Mouse (Mus musculus) gastrocnemius, adult 8-10 months (tissue): ENCODE data around the gene Pcyt2. TPM values are rescaled to one million over a fixed set of nuclear protein-coding genes. Genes with fewer than 3 reads are reported as not detected.

Experiments
- DNase-seq, 2 experiments: peaks; one replicate each; pipeline ENCODE4 v3.0.0; 2022; ENCODE audit warnings: low spot score in 2 of 2
- total RNA-seq, 4 experiments: library from RNA; stranded (reverse); gene quantifications; 2 replicates each; pipeline ENCODE4 v1.2.4; 2022

Pcyt2 gene
- total RNA-seq, 4 experiments from 2014 or later, result 20.0 to 26.8 (median 26.0) TPM

- no peak for DNase-seq
Measured at GRCm38 (mm10) chr11:120582268-120582981, 35.3 kb downstream of the Pcyt2 start.

- DNase-seq, result peak; percentile 72 to 84
Measured at GRCm38 (mm10) chr11:120581490-120582267, 36.1 kb downstream of the Pcyt2 start, which contains the start of gene Arhgdia. Gene Arhgdia (minus strand): TSS chr11:120581624.

DNA sequence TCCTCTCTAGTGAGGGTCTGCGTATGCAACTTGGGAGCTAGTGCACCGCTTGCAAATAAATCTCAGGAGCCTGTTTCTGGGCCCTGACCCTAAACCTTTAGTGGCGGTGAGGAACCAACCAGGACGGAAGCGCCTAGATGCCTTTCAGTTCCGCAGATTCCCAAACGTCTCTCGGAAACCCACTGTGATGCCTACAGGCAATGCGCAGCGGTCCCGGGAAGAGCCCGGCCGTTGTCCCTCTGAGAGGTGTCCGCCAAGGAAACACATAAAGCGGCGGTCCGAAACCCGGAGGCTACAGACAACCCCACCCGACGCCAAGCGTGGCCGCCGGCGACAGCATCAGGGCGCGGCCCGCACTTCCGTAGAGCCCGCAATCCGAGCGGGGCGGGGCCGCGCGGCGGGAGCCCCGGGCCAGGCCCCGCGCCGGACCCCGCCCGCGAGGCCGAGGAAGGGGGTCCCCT, 36.8 kb downstream of the Pcyt2 start:
- no peak for DNase-seq

- DNase-seq, result no peak
Measured at GRCm38 (mm10) chr11:120580190-120580589, 37.5 kb downstream of the Pcyt2 start.

GRCm38 (mm10) chr11:120579316-120580107, 38.2 kb downstream of the Pcyt2 start:
- DNase-seq, result peak; percentile 60 to 64

DNA sequence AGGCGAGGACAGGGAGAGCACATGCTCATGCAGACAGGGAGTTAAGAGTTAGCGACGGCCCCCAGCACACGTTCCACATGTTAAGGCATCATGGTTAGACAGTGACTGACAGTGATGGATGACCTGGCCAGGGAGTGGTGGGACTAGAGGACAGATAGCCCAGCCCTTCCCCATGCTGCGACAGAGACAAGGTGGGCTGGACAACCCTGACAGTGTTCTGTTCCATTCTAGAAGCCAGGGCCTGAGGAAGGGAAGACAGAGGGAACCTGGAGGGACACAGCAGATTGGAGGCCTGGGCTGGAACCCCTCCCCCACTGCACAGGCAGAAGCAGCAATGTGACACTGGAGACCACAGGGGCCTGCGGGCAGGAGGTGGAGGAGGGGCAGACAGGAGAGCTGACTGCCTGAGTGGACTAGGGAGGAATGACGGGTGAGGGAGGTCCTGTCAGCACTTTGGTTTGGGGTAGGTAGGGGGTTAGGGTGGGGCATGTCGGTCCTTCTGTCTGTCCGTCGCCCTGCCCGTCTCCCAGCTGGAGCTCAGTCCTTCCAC, 39.0 kb downstream of the Pcyt2 start:
- DNase-seq, result no peak

GRCm38 (mm10) chr11:120578024-120578693, 39.6 kb downstream of the Pcyt2 start:
- DNase-seq, result peak in 1 of 2 experiments; percentile 37

DNA sequence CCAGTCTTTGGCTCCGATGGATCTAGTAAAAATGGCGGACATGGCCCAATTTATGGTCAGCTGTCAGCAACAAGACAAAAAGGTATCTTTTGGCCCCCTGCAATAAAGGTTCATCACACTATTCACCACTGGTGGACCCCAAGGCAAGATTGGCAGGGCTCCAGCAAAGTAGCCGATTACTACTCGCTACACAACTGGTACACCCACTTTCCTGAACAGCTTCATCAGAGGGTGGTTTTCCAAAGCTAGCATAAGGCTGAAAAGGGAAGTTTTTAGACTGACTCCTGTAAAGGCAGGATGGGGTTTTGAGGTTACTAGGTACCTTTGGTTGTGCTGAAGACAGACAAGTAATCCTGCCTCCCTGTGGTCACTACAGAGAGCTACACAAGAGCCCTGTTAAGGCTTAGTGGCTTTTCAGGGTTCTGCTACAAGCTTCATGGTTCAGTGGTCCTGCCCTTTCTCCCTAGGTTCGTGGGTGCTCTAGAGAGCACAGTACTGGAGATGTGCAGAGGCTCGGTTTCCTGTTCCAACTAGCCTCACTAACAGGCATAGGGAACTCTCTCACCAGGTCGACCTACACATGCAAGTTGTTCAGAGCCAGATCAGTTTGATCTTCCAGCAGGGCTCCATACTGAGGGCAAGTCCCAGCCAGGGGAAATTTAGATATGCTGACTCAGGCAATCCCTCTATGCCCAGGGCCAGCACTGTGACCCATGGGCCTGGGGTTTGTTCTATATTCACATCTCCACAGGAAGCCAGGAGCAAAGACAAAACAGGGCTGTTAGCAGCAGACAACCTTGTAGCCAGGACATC, 40.3 kb downstream of the Pcyt2 start:
- no peak for DNase-seq

DNA sequence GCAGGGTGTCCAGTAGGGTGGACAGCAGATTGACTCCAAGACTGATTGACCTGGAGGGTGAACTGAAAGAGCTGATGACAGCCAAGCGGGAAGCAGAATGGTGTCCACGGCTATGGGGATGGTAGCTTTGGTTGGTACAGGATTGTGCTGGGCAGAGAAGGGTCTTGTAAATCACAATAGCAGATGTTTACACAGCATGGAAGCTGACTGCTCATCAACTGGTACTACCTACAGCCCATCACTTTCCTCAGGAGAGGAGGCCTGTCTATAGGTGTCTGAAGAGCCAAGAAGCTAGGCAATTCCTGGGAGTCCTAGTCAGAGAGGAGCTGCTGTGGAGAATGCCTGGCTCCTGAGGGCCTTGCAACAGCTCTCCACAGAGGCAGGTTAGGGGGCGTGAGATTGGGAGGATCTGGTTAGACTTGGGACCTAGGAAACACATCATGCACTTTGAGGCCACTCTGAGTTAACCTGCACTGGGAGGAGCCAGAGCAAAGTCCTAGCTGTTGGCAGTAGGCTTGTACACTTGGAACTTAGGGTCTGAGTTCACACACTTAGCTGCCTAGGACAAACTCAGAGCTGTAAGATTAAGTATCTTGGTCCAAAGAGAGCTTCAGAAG, 41.3 kb downstream of the Pcyt2 start:
- no peak for DNase-seq

DNA sequence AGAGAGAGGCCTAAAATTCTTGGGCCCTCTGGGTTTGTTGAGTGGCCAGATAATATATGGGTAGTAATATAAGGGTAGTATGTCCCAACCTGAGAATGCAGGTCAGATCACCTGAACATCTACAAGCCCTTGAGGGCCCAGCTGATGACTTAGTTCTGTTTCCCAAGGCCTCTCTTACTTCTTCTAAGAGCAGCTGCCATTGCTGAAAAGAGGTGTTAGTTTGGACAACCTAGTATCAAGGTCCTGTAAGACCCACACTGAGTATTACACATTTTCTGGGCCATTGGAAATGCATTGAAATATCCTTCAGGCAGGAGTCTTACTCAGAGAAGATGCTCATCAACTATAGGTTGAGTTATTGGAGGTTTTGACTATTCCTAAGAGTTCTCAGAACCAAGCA, 41.8 kb downstream of the Pcyt2 start:
- no peak for DNase-seq

- no peak for DNase-seq
Measured at GRCm38 (mm10) chr11:120575046-120575445, 42.7 kb downstream of the Pcyt2 start.

DNA sequence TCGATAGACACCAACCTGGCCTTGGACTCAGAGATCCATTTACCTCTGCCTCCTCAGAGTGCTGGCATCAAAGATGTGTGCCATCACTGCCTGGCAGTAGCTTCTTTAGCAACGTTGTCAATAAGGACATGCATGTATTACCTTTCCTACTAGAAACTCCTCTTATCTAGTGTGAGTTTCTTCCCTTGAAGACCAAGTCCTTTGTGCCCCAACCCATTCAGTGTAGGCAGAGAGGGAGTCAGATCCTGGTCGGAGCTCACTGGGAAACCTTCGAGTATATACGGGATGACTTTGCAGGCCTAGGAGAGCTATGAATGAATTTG, 43.5 kb downstream of the Pcyt2 start:
- DNase-seq, result no peak

DNA sequence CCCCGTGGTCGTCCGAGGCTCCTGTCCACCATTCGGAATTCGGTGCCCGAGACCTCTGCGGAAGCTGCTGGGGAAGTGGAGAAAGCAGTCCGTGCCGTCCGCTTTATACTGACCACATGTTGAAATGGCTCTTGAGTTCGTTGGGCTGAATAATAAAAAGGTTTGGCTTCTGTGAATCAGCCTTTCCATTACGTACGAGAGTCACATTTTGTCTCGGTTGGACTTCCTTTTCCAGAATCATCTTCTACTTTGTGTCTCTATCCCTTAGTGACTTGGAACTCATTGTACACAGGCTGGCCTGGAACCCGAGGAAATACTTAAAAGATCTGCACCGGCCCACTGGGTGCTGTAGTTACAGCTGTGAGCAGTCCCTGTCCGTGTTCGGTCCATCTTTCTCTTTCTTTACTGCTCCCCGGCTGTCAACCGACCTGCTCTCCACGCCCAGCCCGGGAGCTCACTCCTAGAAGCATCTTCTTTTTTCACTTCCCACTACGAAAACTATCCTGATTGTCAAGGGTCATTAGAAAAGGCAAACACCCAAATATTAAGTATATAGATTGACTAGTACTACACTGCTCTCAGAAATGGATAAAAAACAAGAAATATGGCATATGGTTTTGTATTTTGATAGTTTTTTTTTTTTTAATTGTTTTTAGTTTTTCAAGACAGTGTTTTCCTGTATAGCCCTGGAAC, 44.0 kb downstream of the Pcyt2 start:
- no peak for DNase-seq

DNA sequence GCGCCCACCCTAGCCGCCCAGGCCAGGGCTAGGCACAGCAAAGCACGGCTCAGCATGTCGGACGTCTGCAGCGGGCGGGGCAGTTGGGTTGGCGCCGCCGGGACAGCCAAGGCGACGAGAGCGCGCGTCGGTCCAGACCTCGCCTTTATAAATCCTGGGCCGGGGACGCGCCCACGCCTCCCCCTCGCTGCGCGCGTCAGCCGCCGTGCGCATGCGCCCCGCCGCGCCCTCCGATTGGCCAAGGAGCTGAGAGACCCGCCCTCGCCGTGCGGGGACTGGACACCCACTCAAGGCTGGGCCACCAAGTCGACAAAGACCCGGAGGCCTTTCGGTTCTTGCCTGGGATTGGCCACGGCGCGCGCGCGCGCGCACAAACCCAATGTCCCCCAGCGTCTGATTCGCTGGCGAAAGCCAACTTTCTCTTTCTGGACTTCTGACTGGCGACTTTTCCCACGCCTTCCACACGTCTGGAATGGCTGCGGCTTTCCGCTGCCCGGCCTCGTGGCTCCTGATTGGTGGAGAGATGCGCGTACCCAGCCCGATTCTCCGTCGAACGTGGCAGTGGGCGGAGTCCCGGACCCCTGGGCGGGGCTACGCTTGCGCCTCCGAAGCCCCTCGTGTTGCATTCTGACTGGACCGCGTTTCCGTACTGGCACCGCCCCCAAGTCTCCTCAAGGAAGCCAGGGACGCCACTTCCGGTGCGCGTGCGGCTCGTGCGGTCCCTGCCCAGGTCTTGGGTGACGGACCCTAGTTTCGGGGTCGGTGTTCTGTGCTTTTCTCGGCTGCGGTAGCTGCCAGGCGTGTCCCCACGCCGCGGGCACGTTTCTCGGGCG, 44.8 kb downstream of the Pcyt2 start, which contains the start of gene P4hb:
Gene P4hb (minus strand): TSS at position 502 of the 833 bp plus-strand sequence.
- DNase-seq, result peak; percentile 100

- DNase-seq, result no peak
Measured at GRCm38 (mm10) chr11:120572417-120572751, 45.4 kb downstream of the Pcyt2 start.

DNA sequence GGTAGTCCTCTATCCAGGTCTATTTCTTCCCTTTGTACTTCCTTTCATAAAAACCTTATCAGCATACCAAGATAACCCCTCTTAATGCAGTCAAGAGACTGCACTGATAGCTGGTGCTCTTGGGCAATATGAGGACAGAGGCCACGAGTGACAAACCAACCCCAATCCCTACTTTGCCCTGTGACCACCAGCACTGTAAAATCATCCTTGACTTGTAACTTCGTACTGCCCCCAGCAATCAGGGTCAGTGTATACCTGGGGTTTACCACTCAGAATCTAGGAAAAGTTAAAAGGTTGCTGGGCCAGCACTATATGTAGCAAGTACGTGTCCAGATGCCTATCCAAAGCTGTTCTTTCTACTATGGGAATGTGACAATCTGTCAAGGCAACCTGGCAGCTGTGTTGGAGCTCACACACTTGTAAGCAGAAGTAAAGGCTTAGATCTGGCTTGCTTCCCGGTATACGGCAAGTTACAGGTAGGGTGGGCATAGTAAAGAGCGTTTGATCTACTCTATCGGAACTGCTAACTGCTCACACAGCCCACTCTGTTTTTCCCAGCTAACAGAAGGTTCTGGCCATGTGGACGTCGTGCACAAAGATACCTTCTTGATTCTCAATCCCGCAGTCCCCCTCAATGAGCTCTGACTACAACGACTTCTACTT, 45.9 kb downstream of the Pcyt2 start:
- DNase-seq, result no peak

GRCm38 (mm10) chr11:120571122-120571521, 46.6 kb downstream of the Pcyt2 start:
- no peak for DNase-seq

GRCm38 (mm10) chr11:120568324-120568723, 49.4 kb downstream of the Pcyt2 start:
- no peak for DNase-seq
